Mouse (Mus musculus): ENCODE measurements around the gene Ephb2. TPM values are rescaled to one million over a fixed set of nuclear protein-coding genes. Genes with fewer than 3 reads are reported as not detected.

Ephb2 gene
- 0.36 and 0.50 TPM in 2 replicates for polyA plus RNA-seq (2015; fragmentation: Nextera tagmentation; extraction: Ambion mirVana)

- Histone ChIP-seq H3K27me3 (peaks cover 94% of the 10 kb centered on the region), H3K9me3 (replicated peaks) (no peaks in the 10 kb centered on the region), H3K4me2 (peak within 1 kb of the TSS; percentile 73), H3K4me1 (replicated peaks) (peaks cover 13% of the 10 kb centered on the region), H3K9ac (peak within 1 kb of the TSS; percentile 43; the same call in 1 of the 2 replicates), H3K4me3 (replicated peaks) (peak within 1 kb of the TSS; percentile 60), H3K27ac (no peak within 1 kb of the TSS), H3K36me3 (no peaks in the 10 kb centered on the region)
- under 1% methylated on average over 72 of the region's 88 CpGs for WGBS (ENCODE audit: insufficient replicate concordance)
- ATAC-seq (ENCODE audit: low read depth) (peak; percentile 58; the same call in 1 of the 2 replicates), DNase-seq (peak; percentile 22)
These were observed at the start of gene Ephb2 for GRCm38 (mm10) chr4:136835621-136836386. Gene Ephb2 (minus strand): TSS chr4:136835988.

- 13% methylated on average over 5 of the region's 5 CpGs for WGBS (ENCODE audit: insufficient replicate concordance)
- DNase-seq (no peak), ATAC-seq (ENCODE audit: low read depth) (no peak)
- Histone ChIP-seq H3K9ac (no peak overlapping the region), H3K9me3 (replicated peaks) (no peaks in the 10 kb centered on the region), H3K27me3 (0 out of 2 replicates have a peak, but pooled peaks cover 2% of the 10 kb centered on the region), H3K4me1 (replicated peaks) (no peaks in the 10 kb centered on the region), H3K27ac (no peak overlapping the region), H3K4me2 (no peak overlapping the region), H3K4me3 (replicated peaks) (no peak overlapping the region), H3K36me3 (no peaks in the 10 kb centered on the region)
These were observed 42.8 kb upstream of the Ephb2 start for GRCm38 (mm10) chr4:136878601-136879000.

- Histone ChIP-seq H3K9ac (no peak overlapping the region), H3K4me1 (replicated peaks) (no peaks in the 10 kb centered on the region), H3K9me3 (replicated peaks) (no peaks in the 10 kb centered on the region), H3K4me2 (no peak overlapping the region), H3K27me3 (0 out of 2 replicates have a peak, but pooled peaks cover 2% of the 10 kb centered on the region), H3K36me3 (no peaks in the 10 kb centered on the region), H3K27ac (no peak overlapping the region), H3K4me3 (replicated peaks) (no peak overlapping the region)
- 37% methylated on average over 8 of the region's 8 CpGs for WGBS (ENCODE audit: insufficient replicate concordance)
- ATAC-seq (ENCODE audit: low read depth), result no peak
- DNase-seq, result no peak
These were observed 42.4 kb upstream of the Ephb2 start for GRCm38 (mm10) chr4:136878171-136878570.

GRCm38 (mm10) chr4:136876971-136877370, 41.2 kb upstream of the Ephb2 start:
- H3K4me3 ChIP-seq (replicated peaks), result no peak overlapping the region
- no peaks in the 10 kb centered on the region for H3K36me3 ChIP-seq
- 0 out of 2 replicates have a peak, but pooled peaks cover 2% of the 10 kb centered on the region for H3K27me3 ChIP-seq
- ATAC-seq (ENCODE audit: low read depth) (no peak), DNase-seq (no peak)
- no peak overlapping the region for H3K27ac ChIP-seq
- H3K9me3 ChIP-seq (replicated peaks), result no peaks in the 10 kb centered on the region
- no peak overlapping the region for H3K9ac ChIP-seq
- no peak overlapping the region for H3K4me2 ChIP-seq
- no peaks in the 10 kb centered on the region for H3K4me1 ChIP-seq (replicated peaks)
- WGBS (ENCODE audit: insufficient replicate concordance), result 17% methylated on average over 7 of the region's 7 CpGs

- DNase-seq, result no peak
- WGBS (ENCODE audit: insufficient replicate concordance), result 75% methylated on average over 14 of the region's 14 CpGs
These were observed 39.2 kb upstream of the Ephb2 start for GRCm38 (mm10) chr4:136875012-136875411.

GRCm38 (mm10) chr4:136868371-136868770, 32.6 kb upstream of the Ephb2 start:
- Histone ChIP-seq H3K9me3 (replicated peaks) (no peaks in the 10 kb centered on the region), H3K9ac (no peak overlapping the region), H3K36me3 (no peaks in the 10 kb centered on the region), H3K27me3 (0 out of 2 replicates have a peak, but pooled peaks cover 8% of the 10 kb centered on the region), H3K27ac (no peak overlapping the region), H3K4me1 (replicated peaks) (no peaks in the 10 kb centered on the region), H3K4me3 (replicated peaks) (no peak overlapping the region), H3K4me2 (no peak overlapping the region)
- ATAC-seq (ENCODE audit: low read depth) (no peak), DNase-seq (no peak)
- WGBS (ENCODE audit: insufficient replicate concordance), result 56% methylated on average over 6 of the region's 6 CpGs

More at GRCm38 (mm10) chr4:136875012-136875411, 39.2 kb upstream of the Ephb2 start:
- Histone ChIP-seq H3K9me3 (replicated peaks) (no peaks in the 10 kb centered on the region), H3K4me3 (replicated peaks) (no peak overlapping the region), H3K4me2 (no peak overlapping the region), H3K27ac (no peak overlapping the region), H3K36me3 (no peaks in the 10 kb centered on the region), H3K4me1 (replicated peaks) (no peaks in the 10 kb centered on the region), H3K9ac (no peak overlapping the region), H3K27me3 (0 out of 2 replicates have a peak, but pooled peaks cover 2% of the 10 kb centered on the region)
- ATAC-seq (ENCODE audit: low read depth), result no peak

- Histone ChIP-seq H3K27ac (no peak overlapping the region), H3K9me3 (replicated peaks) (no peaks in the 10 kb centered on the region), H3K4me3 (replicated peaks) (no peak overlapping the region), H3K4me2 (no peak overlapping the region), H3K36me3 (no peaks in the 10 kb centered on the region), H3K4me1 (replicated peaks) (no peaks in the 10 kb centered on the region), H3K9ac (no peak overlapping the region), H3K27me3 (0 out of 2 replicates have a peak, but pooled peaks cover 13% of the 10 kb centered on the region)
- WGBS (ENCODE audit: insufficient replicate concordance), result 19% methylated on average over 12 of the region's 12 CpGs
- no peak for DNase-seq
- no peak for ATAC-seq (ENCODE audit: low read depth)
These were observed 32.0 kb upstream of the Ephb2 start for GRCm38 (mm10) chr4:136867690-136868345.

GRCm38 (mm10) chr4:136865531-136865930, 29.7 kb upstream of the Ephb2 start:
- H3K27me3 ChIP-seq, result peaks cover 30% of the 10 kb centered on the region

GRCm38 (mm10) chr4:136864751-136865470, 29.1 kb upstream of the Ephb2 start:
- 28% methylated on average over 15 of the region's 15 CpGs for WGBS (ENCODE audit: insufficient replicate concordance)

More at GRCm38 (mm10) chr4:136865531-136865930, 29.7 kb upstream of the Ephb2 start:
- no peak overlapping the region for H3K4me3 ChIP-seq (replicated peaks)
- no peak overlapping the region for H3K4me2 ChIP-seq
- no peaks in the 10 kb centered on the region for H3K4me1 ChIP-seq (replicated peaks)
- WGBS (ENCODE audit: insufficient replicate concordance), result 59% methylated on average over 5 of the region's 5 CpGs
- no peak overlapping the region for H3K27ac ChIP-seq
- DNase-seq (no peak), ATAC-seq (ENCODE audit: low read depth) (no peak)
- H3K9me3 ChIP-seq (replicated peaks), result no peaks in the 10 kb centered on the region
- no peaks in the 10 kb centered on the region for H3K36me3 ChIP-seq
- H3K9ac ChIP-seq, result no peak overlapping the region

GRCm38 (mm10) chr4:136863517-136863916, 27.7 kb upstream of the Ephb2 start:
- Histone ChIP-seq H3K4me2 (no peak overlapping the region), H3K9ac (no peak overlapping the region), H3K27ac (no peak overlapping the region), H3K4me3 (replicated peaks) (no peak overlapping the region), H3K36me3 (no peaks in the 10 kb centered on the region), H3K4me1 (replicated peaks) (no peaks in the 10 kb centered on the region), H3K9me3 (replicated peaks) (no peaks in the 10 kb centered on the region), H3K27me3 (peaks cover 30% of the 10 kb centered on the region)
- DNase-seq (no peak), ATAC-seq (ENCODE audit: low read depth) (no peak)
- WGBS (ENCODE audit: insufficient replicate concordance), result 26% methylated on average over 9 of the region's 9 CpGs

More at GRCm38 (mm10) chr4:136864751-136865470, 29.1 kb upstream of the Ephb2 start:
- peaks cover 30% of the 10 kb centered on the region for H3K27me3 ChIP-seq
- H3K9ac ChIP-seq, result no peak overlapping the region
- no peak for DNase-seq
- H3K4me1 ChIP-seq (replicated peaks), result no peaks in the 10 kb centered on the region
- H3K9me3 ChIP-seq (replicated peaks), result no peaks in the 10 kb centered on the region
- H3K36me3 ChIP-seq, result no peaks in the 10 kb centered on the region
- no peak overlapping the region for H3K4me2 ChIP-seq
- no peak overlapping the region for H3K27ac ChIP-seq
- no peak overlapping the region for H3K4me3 ChIP-seq (replicated peaks)
- ATAC-seq (ENCODE audit: low read depth), result no peak

GRCm38 (mm10) chr4:136862411-136862810, 26.6 kb upstream of the Ephb2 start:
- no peaks in the 10 kb centered on the region for H3K4me1 ChIP-seq (replicated peaks)
- H3K9ac ChIP-seq, result no peak overlapping the region
- no peaks in the 10 kb centered on the region for H3K9me3 ChIP-seq (replicated peaks)
- no peak overlapping the region for H3K4me2 ChIP-seq
- DNase-seq, result no peak
- 53% methylated on average over 2 of the region's 2 CpGs for WGBS (ENCODE audit: insufficient replicate concordance)
- H3K4me3 ChIP-seq (replicated peaks), result no peak overlapping the region
- H3K27ac ChIP-seq, result no peak overlapping the region
- ATAC-seq (ENCODE audit: low read depth), result no peak
- no peaks in the 10 kb centered on the region for H3K36me3 ChIP-seq
- H3K27me3 ChIP-seq, result peaks cover 30% of the 10 kb centered on the region
